Mouse (Mus musculus) Muller cell, postnatal 12 days (primary cell): Measurements from ENCODE around the gene Tmf1.

ENCODE experiments used
- DNase-seq: peaks from one replicate; pipeline ENCODE4 v3.0.0-alpha.2; 2015; ENCODE audit errors: inconsistent ontology term

The Tmf1 gene

DNA sequence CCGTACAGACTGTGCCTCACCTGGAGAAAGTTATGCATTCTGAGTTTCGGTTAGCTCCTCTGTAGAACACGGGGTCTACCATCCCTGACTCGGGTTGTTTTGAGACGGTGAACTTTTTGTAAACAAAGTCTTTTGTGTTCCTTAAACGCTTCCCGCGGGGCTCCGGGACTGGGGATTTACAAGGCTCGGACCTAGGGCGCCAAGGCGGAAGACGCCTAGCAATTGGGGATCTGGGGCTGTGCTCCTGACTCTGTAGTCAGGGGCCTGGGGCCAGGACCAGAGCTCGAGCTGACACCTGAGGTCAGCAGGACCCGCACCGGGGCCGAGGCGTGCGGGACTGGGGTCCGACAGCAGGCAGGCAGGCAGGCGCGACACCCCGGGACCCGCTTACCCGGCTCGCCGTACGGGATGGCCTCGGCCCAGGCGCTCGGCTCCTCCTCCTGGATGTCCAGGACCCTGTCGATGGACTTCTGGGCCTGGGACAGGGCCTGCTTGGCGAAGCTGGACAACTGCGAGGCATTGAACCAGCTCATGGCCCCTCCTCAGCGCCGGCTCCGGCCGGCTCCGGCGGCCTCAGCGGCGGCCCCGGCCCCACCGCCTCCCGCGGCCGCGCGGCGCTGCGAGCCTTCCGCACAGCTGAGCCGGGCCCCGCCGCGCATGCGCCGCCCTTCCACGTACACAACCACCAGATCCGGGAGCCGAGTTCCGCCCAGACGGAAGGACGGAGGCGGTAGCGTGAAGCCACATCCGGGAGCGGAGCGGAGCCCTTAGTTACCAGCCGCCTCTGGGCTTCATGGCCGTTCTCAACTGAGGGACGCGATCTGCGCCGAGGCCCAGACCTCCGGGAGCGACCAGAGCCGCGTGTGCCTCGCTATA lies at the start of gene Tmf1:
Gene Tmf1 (minus strand): TSS at position 632 of the 876 bp plus-strand sequence.
- peak; percentile 97 for DNase-seq

GRCm38 (mm10) chr6:97227067-97227847 lies 48.3 kb upstream of the Tmf1 start:
- DNase-seq, result no peak

DNA sequence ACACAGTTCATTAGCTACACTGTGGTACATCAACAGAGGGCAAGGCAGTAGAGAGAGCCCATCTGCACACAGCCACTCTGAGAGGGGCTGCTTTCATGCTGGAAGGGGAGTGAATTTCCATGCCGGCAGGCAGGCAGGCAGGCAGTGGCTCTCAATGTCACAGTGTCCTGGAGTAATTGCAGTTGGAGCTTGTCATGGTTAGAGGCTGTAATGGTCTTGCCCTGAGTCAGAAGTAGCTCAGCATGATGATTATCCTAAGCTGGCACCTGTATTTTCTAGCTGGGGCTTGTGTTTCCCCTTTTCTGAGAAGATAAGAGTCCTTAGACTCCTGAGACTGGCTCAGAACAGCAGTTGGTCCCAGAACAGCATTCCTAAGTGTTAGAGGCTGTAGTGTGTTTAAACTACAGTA lies 47.2 kb upstream of the Tmf1 start:
- DNase-seq, result no peak

DNA sequence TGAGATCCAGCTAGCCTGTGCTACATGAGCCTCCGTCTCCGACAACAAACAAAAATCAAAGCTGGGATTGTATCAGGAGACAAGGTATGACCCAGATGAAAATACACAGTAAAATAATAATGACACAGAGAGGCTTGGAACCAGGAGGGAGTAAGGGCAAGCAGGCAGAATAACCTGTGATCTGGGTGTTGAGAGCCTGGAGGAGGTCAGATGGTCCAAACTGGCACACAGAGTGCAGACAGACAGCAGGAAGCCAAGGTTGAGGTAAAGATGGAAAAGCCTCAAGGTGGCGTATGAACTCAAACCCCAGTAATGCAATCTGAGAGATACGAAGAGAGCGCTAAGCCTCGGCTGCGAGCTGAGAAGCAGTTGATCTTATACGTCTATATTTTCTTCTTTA lies 45.6 kb upstream of the Tmf1 start:
- no peak for DNase-seq

DNA sequence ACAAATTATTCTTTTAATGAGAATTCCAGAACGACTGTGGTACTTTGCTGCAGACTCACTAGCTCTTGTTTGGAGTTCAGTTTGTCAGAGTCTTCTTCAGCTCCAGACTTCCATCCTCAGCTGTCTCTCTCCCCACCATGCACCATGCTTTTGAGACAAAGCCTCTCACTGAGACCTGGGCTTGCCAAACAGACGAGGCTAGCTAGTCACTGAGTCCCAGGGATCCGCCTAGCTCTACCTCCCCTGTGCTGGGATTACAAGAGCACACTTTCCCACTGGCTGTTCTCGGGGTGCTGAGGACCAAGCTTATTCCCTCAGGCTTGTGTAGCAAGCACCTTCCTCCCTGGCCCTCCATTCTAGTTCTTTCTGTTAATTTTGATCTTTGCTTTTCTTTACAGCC lies 44.6 kb upstream of the Tmf1 start:
- no peak for DNase-seq

DNA sequence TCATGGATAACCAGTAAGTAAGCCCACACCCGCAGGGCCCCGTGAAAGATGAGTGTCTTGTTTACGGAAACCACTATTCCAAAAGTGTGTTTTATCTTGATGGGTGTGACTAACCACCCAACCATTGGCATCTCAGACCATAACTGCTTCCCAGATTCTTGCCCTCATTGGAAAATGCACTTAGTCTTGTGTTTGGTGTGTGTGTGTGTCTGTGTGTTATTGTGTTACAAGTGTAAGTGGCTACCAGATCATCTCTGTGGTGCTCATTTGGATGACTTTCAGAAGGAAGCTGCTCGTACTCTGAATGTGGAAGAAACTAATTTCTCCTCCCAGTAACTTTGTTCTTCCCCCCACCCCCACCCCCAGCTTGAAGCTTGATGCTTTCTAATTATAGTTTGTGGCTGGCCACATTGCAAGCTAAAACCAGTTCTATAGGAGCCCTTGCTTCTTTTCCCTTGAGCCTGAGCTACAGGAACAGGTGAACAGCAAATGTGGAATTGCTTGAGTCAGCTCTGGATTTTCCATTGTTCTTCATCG lies 44.1 kb upstream of the Tmf1 start:
- DNase-seq, result peak; percentile 71

GRCm38 (mm10) chr6:97222321-97222720 lies 43.4 kb upstream of the Tmf1 start:
- DNase-seq, result no peak

GRCm38 (mm10) chr6:97221205-97222025 lies 42.5 kb upstream of the Tmf1 start:
- DNase-seq, result no peak

DNA sequence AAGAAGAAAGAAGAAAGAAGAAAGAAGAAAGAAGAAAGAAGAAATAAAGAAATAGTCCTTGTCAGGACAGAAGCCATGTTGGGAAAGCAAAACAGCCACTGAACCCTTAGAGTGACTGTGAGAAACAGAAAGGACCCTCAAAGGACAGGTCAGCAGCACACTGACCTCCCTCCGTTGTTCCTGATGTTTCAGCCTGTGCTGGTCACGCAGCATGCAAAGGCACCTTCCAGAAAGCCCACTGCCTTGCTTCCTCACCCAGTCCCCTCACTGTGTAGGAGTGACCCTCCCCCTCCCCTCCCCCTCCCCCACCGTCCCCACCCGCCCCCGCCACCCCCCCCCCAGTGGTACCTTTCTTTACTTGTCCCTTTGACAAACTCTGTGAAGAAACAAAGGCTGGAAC lies 41.8 kb upstream of the Tmf1 start:
- DNase-seq, result no peak

- no peak for DNase-seq
Measured at GRCm38 (mm10) chr6:97216154-97216821, 37.4 kb upstream of the Tmf1 start.

GRCm38 (mm10) chr6:97211981-97212380 lies 33.1 kb upstream of the Tmf1 start:
- DNase-seq, result peak; percentile 82

- peak; percentile 50 for DNase-seq
Measured at GRCm38 (mm10) chr6:97210962-97211601, 32.2 kb upstream of the Tmf1 start.

DNA sequence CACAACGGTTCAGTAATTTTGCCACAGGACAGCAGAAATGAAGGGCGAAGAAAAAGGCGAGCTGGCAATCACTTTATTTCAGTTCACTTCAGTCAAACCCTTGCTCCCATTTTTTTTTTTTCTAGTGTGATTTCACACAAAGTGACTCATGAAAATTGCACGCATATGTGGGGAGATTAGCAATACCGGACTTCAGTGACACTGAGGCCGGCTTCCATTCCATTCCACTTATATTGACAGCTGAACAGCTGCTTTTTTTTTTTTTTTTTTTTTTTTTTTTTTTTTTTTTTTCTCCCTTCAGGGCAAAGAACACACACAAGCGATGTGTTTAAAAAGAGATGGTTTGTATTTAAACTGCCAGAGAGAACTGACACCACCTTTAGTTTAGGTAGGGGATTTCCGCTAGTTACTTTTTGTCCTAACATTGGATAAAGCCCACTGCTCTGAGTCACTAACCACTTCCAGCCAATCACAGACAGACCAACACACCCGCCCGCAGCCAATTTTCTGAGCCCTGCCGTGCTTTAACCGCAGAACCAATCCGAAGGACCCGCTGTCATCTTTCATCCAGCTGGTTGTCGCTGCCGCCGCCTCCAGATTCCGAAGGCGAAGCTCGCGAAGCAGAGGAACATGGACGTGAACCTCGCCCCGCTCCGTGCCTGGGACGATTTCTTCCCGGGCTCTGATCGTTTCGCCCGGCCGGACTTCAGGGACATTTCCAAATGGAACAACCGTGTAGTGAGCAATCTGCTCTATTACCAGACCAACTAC lies 31.5 kb upstream of the Tmf1 start, which contains the start of gene Arl6ip5:
Gene Arl6ip5 (plus strand): TSS at position 499 of the 771 bp plus-strand sequence.
- peak; percentile 93 for DNase-seq

GRCm38 (mm10) chr6:97209751-97210150 lies 30.8 kb upstream of the Tmf1 start:
- no peak for DNase-seq

DNA sequence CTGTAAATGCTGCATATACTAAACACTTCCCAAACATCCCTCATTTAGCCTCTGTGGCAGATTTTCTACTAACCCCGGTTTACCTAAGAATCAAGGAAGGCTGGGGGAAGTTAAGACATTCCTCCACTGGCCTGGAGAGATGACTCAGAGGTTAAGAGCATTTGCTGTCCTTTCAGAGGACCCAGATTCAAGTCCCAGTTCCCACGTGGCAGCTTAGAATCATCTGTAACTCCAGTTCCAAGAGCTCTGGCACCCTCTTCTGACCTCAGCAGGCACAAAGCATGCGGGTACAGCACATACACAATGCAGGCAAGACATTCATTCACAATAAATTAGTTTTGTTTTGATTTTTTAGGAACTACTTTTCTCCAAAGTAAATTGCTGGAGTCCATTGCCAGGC lies 30.3 kb upstream of the Tmf1 start:
- no peak for DNase-seq

- no peak for DNase-seq
Measured at GRCm38 (mm10) chr6:97208406-97208805, 29.5 kb upstream of the Tmf1 start.

- DNase-seq, result no peak
Measured at GRCm38 (mm10) chr6:97207085-97207484, 28.2 kb upstream of the Tmf1 start.

GRCm38 (mm10) chr6:97205439-97205885 lies 26.5 kb upstream of the Tmf1 start, which contains the start of gene Uba3:
TSS of gene Uba3 (minus strand) at chr6:97205647.
- DNase-seq, result peak; percentile 100

DNA sequence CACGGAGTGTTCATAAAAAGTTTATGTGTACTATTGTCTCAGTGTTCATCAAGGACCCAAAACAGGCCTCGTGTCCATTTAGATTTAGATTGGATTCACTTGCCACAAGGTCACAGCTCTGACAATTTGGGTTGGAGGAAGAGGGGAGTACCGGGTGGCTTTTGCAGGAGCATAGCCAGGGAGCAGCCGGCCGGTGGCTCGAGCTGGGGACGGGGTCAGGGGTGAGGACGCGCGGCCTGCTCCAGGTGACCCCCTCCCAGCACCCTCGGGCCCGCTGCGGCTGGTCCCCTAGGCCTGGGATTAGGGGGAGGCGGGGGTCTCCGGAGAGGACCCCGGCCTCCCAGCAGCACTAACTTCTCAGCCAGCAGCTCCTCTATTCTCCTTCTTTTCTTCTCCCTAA lies 26.0 kb upstream of the Tmf1 start:
- no peak for DNase-seq
